Mouse (Mus musculus) neural tube, embryonic 11.5 days (tissue): ENCODE measurements around the gene Plxna1. TPM values are rescaled to one million over a fixed set of nuclear protein-coding genes. Genes with fewer than 3 reads are reported as not detected.

ENCODE experiments used
- ATAC-seq: fragments of 200-750 bp; cut with Nextera tagmentation; 2 replicates; pipeline ENCODE4 v1.8.0; 2017; ENCODE audit warnings: moderate number of reproducible peaks, mild to moderate bottlenecking, moderate TSS enrichment, moderate library complexity; ENCODE audit not compliant: insufficient read depth, low FRiP score, low TSS enrichment
- DNase-seq: peaks from one replicate; pipeline ENCODE4 v3.0.0-alpha.2; 2015; ENCODE audit warnings: low spot score
- H3K27ac ChIP-seq: fragments of 300-500 bp; sonication (generic); 2 replicates; pipeline ENCODE4 v1.5.1; 2014; ENCODE audit warnings: low read depth, mild to moderate bottlenecking, low read length
- H3K27me3 ChIP-seq: fragments of 300-500 bp; sonication (generic); 2 replicates; pipeline ENCODE4 v1.6.1; 2014; ENCODE audit warnings: mild to moderate bottlenecking, low read length, mixed read lengths; ENCODE audit not compliant: control insufficient read depth, insufficient read depth
- H3K36me3 ChIP-seq: fragments of 300-500 bp; sonication (generic); 2 replicates; pipeline ENCODE4 v1.6.1; 2014; ENCODE audit warnings: mild to moderate bottlenecking, low read length, moderate library complexity, mixed read lengths; ENCODE audit not compliant: control insufficient read depth, insufficient read depth
- H3K4me1 ChIP-seq: fragments of 300-500 bp; sonication (generic); 2 replicates; pipeline ENCODE4 v1.6.1; 2014; ENCODE audit warnings: low read length, mixed read lengths; ENCODE audit not compliant: control insufficient read depth, insufficient read depth
- H3K4me2 ChIP-seq: fragments of 300-500 bp; sonication (generic); 2 replicates; pipeline ENCODE4 v1.6.1; 2014; ENCODE audit warnings: low read depth, mild to moderate bottlenecking, moderate library complexity
- H3K4me3 ChIP-seq: fragments of 300-500 bp; sonication (generic); 2 replicates; pipeline ENCODE4 v1.5.1; 2014; ENCODE audit warnings: low read depth, low read length
- H3K9ac ChIP-seq: fragments of 300-500 bp; sonication (generic); 2 replicates; pipeline ENCODE4 v1.6.1; 2014; ENCODE audit warnings: mild to moderate bottlenecking, low read length
- H3K9me3 ChIP-seq: fragments of 300-500 bp; sonication (generic); 2 replicates; pipeline ENCODE4 v1.6.1; 2016; ENCODE audit warnings: low read length; ENCODE audit not compliant: control insufficient read depth
- WGBS: fragments of 180-500 bp; shearing (Covaris S2); extraction: QIAGEN DNeasy Blood & Tissue Kit; methylation state at CpG from one replicate; pipeline ENCODE4 v1.1.7; 2014; 5-methylcytosine and 5-hydroxymethylcytosine counted together
- polyA plus RNA-seq: library from polyadenylated mRNA; unstranded; fragments of >200 nt; fragmentation: Nextera tagmentation; extraction: Ambion mirVana; gene quantifications from 2 replicates; pipeline ENCODE4 v1.2.1, GENCODE M21; 2014

Gene Plxna1
- polyA plus RNA-seq, 1 experiment from 2014 or later, result 38.3 TPM

GRCm38 (mm10) chr6:89286286-89286655 is 76.1 kb downstream of the Plxna1 start:
- Histone ChIP-seq H3K27me3 (no peaks in the 10 kb centered on the region), H3K9ac (no peak overlapping the region), H3K36me3 (no peaks in the 10 kb centered on the region), H3K4me3 (no peak overlapping the region), H3K27ac (no peak overlapping the region), H3K4me2 (no peak overlapping the region), H3K9me3 (no peaks in the 10 kb centered on the region), H3K4me1 (peaks cover 2% of the 10 kb centered on the region)
- WGBS, result 71% methylated on average over 3 of the region's 3 CpGs
- ATAC-seq (no peak), DNase-seq (no peak)

GRCm38 (mm10) chr6:89285561-89286285 is 76.7 kb downstream of the Plxna1 start:
- DNase-seq, result no peak
- H3K9me3 ChIP-seq, result no peaks in the 10 kb centered on the region
- no peak overlapping the region for H3K4me3 ChIP-seq
- 58% methylated on average over 9 of the region's 9 CpGs for WGBS
- H3K4me1 ChIP-seq, result peaks cover 2% of the 10 kb centered on the region; the same call in 1 of the 2 replicates
- no peaks in the 10 kb centered on the region for H3K27me3 ChIP-seq
- ATAC-seq, result no peak
- no peak overlapping the region for H3K27ac ChIP-seq
- H3K9ac ChIP-seq, result no peak overlapping the region
- H3K36me3 ChIP-seq, result no peaks in the 10 kb centered on the region
- H3K4me2 ChIP-seq, result no peak overlapping the region

- Histone ChIP-seq H3K4me3 (no peak overlapping the region), H3K4me2 (no peak overlapping the region), H3K9ac (no peak overlapping the region), H3K4me1 (peaks cover 2% of the 10 kb centered on the region; the same call in 1 of the 2 replicates), H3K27ac (no peak overlapping the region), H3K27me3 (no peaks in the 10 kb centered on the region), H3K9me3 (no peaks in the 10 kb centered on the region), H3K36me3 (no peaks in the 10 kb centered on the region)
- DNase-seq, result no peak
- ATAC-seq, result no peak
These were observed 77.3 kb downstream of the Plxna1 start for GRCm38 (mm10) chr6:89285116-89285515.

DNA sequence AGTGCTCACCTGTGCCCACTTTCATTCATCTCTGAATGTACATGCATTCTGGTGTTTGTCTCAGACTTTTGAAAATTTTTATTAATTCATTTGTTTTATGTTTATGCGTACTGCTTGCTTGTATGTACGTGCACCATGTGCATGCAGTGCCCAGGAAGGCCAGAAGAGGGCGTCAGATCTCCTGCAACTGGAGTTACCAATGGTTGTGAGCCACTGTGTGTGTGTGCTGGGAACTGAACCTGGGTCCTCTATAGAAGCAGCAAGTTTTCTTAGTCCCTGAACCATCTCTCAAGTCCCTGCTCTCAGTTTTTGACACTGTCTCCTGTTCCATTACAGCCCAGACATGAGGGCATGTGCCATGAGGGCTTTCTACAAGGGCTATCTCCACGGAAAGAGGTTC is 79.3 kb downstream of the Plxna1 start:
- H3K9ac ChIP-seq, result no peak overlapping the region
- DNase-seq (no peak), ATAC-seq (no peak)
- H3K4me2 ChIP-seq, result no peak overlapping the region
- H3K27me3 ChIP-seq, result no peaks in the 10 kb centered on the region
- peaks cover 2% of the 10 kb centered on the region; the same call in 1 of the 2 replicates for H3K4me1 ChIP-seq
- H3K9me3 ChIP-seq, result no peaks in the 10 kb centered on the region
- H3K27ac ChIP-seq, result no peak overlapping the region
- no peak overlapping the region for H3K4me3 ChIP-seq
- H3K36me3 ChIP-seq, result no peaks in the 10 kb centered on the region
- 97% methylated on average over 4 of the region's 4 CpGs for WGBS

DNA sequence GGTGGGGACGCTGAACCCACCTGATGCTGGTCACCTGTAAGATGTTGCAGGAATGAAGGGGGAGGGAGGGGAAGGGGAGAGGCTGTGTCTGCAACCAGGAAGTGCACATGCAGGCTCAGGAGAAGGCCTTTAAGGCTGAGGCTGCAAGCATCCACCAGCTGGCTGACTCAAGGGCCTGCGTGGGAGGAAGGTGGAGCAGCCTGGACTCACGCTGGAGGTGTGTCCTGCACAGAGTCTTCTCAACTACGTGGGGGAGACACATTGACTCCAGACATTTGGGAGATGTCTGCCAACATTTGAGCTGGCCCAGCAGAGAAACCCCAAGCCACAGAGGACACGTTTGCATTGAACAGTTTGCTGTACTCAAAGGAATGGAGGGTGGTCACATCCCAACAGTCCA is 79.8 kb downstream of the Plxna1 start:
- no peak overlapping the region for H3K9ac ChIP-seq
- 51% methylated on average over 5 of the region's 5 CpGs for whole genome bisulfite sequencing
- H3K27ac ChIP-seq, result no peak overlapping the region
- H3K9me3 ChIP-seq, result no peaks in the 10 kb centered on the region
- H3K27me3 ChIP-seq, result no peaks in the 10 kb centered on the region
- H3K4me1 ChIP-seq, result peaks cover 2% of the 10 kb centered on the region; the same call in 1 of the 2 replicates
- no peak for ATAC-seq
- H3K36me3 ChIP-seq, result no peaks in the 10 kb centered on the region
- no peak for DNase-seq
- H3K4me3 ChIP-seq, result no peak overlapping the region
- no peak overlapping the region for H3K4me2 ChIP-seq

DNA sequence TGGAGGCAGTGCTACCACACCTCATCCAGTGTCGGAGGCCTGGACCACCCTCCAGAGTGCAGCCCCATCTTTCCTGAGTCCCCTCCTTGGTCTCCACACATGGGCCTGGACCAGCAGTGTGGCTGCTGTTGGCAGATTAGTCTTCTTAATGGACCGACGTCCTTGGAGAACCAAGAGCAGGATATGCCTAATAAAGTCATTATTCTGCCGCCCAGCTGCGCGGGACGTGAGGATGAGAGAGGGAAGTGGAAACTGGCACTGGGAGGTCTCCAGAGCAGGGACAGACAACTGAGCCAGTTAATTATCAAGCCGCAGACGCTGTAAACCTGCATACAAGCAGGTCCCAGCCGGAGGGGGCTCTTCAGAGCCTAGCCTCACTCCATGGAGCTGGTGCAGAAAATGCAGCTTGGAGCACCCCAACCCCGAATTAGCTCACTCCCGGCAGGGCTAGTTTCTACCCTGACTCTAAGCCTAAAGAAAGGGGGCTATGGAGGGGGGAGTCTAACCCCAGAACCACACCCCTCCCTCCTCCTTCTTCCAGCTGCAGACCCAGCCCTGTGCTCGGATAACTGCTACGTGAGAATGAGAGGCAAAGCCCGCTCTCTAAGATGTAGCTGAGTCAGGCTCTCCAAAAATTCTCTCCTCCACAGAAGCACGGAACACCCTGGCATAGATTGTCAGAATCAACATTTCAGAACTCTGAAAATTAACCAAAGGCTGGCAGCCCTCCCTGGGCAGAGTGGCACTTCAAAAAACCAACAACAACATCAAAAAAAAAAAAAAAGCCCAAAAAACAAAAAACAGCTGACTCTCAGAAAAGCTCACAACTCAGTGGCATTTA is 80.7 kb downstream of the Plxna1 start:
- Histone ChIP-seq H3K9me3 (no peaks in the 10 kb centered on the region), H3K27me3 (no peaks in the 10 kb centered on the region), H3K4me1 (peaks cover 2% of the 10 kb centered on the region; the same call in 1 of the 2 replicates), H3K4me3 (no peak overlapping the region), H3K27ac (no peak overlapping the region), H3K36me3 (no peaks in the 10 kb centered on the region), H3K9ac (no peak overlapping the region), H3K4me2 (no peak overlapping the region)
- DNase-seq (peak; percentile 27), ATAC-seq (no peak)
- WGBS, result 9% methylated on average over 16 of the region's 16 CpGs

- 90% methylated on average over 4 of the region's 4 CpGs for WGBS
- ATAC-seq (no peak), DNase-seq (no peak)
- H3K27ac ChIP-seq, result no peak overlapping the region
- H3K4me1 ChIP-seq, result no peaks in the 10 kb centered on the region
- no peaks in the 10 kb centered on the region for H3K9me3 ChIP-seq
- no peak overlapping the region for H3K4me3 ChIP-seq
- H3K27me3 ChIP-seq, result no peaks in the 10 kb centered on the region
- no peak overlapping the region for H3K9ac ChIP-seq
- no peaks in the 10 kb centered on the region for H3K36me3 ChIP-seq
- H3K4me2 ChIP-seq, result no peak overlapping the region
These were observed 81.9 kb downstream of the Plxna1 start for GRCm38 (mm10) chr6:89280555-89280954.

DNA sequence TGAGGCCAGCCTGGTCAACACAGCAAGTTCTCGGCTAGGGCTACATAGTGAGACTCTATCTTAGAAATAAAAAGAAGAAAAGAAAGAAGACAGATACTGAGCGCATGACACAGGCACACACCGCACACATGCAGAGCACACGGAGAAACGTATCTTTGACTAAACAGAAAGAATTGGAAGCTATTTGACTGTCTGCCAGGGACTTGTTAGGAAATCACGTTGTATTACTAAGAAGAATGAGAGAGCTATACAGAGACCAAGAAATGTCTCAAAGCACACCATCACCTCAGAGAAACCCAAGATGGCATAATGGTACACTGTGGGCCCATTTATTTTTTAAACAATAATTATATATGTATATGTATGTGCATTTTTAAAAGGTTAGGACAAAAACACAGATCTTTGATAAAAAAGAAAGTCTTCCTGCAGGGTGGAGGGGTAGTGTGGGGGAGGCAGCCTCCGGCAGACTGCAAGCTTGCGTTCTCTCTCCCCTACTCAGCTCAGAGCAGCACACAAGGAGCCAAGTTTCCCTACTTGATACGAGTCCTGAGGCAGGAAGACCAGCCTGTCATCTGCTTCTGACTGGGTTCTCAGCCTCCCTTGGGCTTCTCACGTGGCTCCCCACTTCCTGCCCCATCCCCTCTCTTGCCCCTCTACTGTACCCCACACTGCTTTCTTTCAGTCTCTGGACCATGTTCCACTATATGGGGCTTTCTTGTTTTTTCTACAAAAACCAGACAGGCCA is 90.5 kb downstream of the Plxna1 start:
- Histone ChIP-seq H3K27me3 (no peaks in the 10 kb centered on the region), H3K4me2 (no peak overlapping the region), H3K4me1 (no peaks in the 10 kb centered on the region), H3K4me3 (no peak overlapping the region), H3K9me3 (no peaks in the 10 kb centered on the region), H3K27ac (no peak overlapping the region), H3K9ac (no peak overlapping the region), H3K36me3 (no peaks in the 10 kb centered on the region)
- 82% methylated on average over 10 of the region's 10 CpGs for WGBS
- DNase-seq, result no peak
- no peak for ATAC-seq
